Mouse (Mus musculus) lung, adult 2 months (tissue): ENCODE results near the gene Grid2.

Experiments
- CTCF ChIP-seq: fragments of 200-500 bp; IDR thresholded peaks from 2 replicates; pipeline ENCODE4 v1.5.1; 2011; ENCODE audit warnings: mild to moderate bottlenecking, low read length, control low read depth; ENCODE audit not compliant: insufficient read depth
- POLR2A ChIP-seq: fragments of 200-500 bp; IDR thresholded peaks from 2 replicates; pipeline ENCODE4 v1.6.1; 2011; ENCODE audit warnings: low read depth, mild to moderate bottlenecking, control low read depth, low read length, borderline replicate concordance; ENCODE audit errors: extremely low read depth

DNA sequence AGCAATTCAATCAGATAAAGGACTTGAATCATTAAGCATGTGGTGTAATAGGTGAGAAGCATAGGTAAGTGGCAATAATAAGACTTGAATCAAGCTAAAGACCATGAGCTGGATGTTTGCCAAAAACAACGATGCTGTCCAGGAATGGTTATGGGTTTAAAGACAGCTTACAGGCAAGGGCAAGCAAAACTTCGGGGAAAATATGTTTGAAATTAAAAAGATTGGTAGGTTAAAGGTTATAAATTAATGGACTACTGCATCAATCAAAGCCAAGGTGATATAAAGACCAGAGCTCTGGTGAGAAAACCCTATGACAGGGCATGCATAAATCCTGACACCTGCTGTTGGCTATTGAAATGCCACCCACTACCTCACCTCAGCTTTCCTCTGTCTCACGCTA, 1072.2 kb downstream of the Grid2 start:
- no peak for TF ChIP-seq CTCF
- no peak for TF ChIP-seq POLR2A
